Mouse (Mus musculus) kidney, adult 2 months (tissue): ENCODE measurements around the gene Rab6a. TPM values are rescaled to one million over a fixed set of nuclear protein-coding genes. Genes with fewer than 3 reads are reported as not detected.

Experiments
- DNase-seq: peaks from one replicate; pipeline ENCODE4 v3.0.0; 2021
- H3K27ac ChIP-seq: fragments of 200-500 bp; 2 replicates; pipeline ENCODE4 v1.5.1; 2012; ENCODE audit warnings: low read depth, low read length, control low read depth, inconsistent platforms; ENCODE audit not compliant: insufficient read depth
- H3K27me3 ChIP-seq: fragments of 200-500 bp; replicated peaks from 2 replicates; pipeline ENCODE4 v1.6.1; 2012; ENCODE audit warnings: mild to moderate bottlenecking, moderate library complexity, low read length, inconsistent platforms; ENCODE audit not compliant: control insufficient read depth, insufficient read depth
- H3K36me3 ChIP-seq: fragments of 200-500 bp; 2 replicates; pipeline ENCODE4 v1.6.1; 2012; ENCODE audit warnings: mild to moderate bottlenecking, moderate library complexity, low read length, inconsistent platforms; ENCODE audit not compliant: control insufficient read depth, insufficient read depth
- H3K4me1 ChIP-seq: fragments of 200-500 bp; 2 replicates; pipeline ENCODE4 v1.6.1; 2011; ENCODE audit warnings: low read length; ENCODE audit not compliant: control insufficient read depth, insufficient read depth
- H3K4me3 ChIP-seq: fragments of 200-500 bp; 2 replicates; pipeline ENCODE4 v1.5.1; 2011; ENCODE audit warnings: mild to moderate bottlenecking, low read depth, low read length, control low read depth; ENCODE audit not compliant: insufficient read depth
- CTCF ChIP-seq: fragments of 200-500 bp; conservative IDR thresholded peaks from 2 replicates; pipeline ENCODE4 v1.5.1; 2011; ENCODE audit warnings: low read depth, mild to moderate bottlenecking, control low read depth, low read length, moderate library complexity, mixed read lengths; ENCODE audit not compliant: insufficient read depth, insufficient read length
- POLR2A ChIP-seq: fragments of 200-500 bp; IDR thresholded peaks from one replicate; pipeline ENCODE4 v1.6.1; 2011; ENCODE audit warnings: low read depth, low read length, control low read depth
- WGBS: fragments of 180-500 bp; shearing (Covaris S2); methylation state at CpG from one replicate; pipeline ENCODE4 v1.1.7; 2018; 5-methylcytosine and 5-hydroxymethylcytosine counted together
- polyA plus RNA-seq: library from polyadenylated mRNA; depleted of rRNA; stranded (reverse); fragments of >200 nt; gene quantifications from 2 replicates; pipeline ENCODE4 v1.2.3, GENCODE M21; 2012

The Rab6a gene
- polyA plus RNA-seq, 1 experiment = 21.1 TPM

DNA sequence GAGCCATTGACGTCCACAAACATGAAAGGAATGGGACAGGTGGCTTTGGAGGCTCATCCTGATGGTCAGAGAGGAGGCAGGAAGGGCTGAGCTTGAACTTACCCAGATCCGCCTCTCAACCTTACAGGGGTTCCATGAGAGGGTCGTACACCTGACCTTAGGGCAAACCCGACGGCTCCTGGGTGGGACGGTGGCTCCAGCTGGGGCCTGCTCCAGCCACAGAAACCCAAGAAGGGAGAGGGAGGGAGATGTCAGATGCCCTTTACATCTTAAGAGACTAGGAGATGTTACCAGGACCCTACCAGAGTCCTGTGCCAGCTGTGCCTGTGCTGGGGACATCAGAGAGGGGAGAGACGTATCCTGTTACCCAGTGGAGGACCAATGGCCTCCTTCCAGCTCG, 42.6 kb downstream of the Rab6a start:
- Histone ChIP-seq H3K36me3 (no peaks in the 10 kb centered on the region), H3K27ac (no peak overlapping the region), H3K4me3 (no peak overlapping the region), H3K4me1 (no peaks in the 10 kb centered on the region), H3K27me3 (no peaks in the 10 kb centered on the region)
- TF ChIP-seq POLR2A (no peak), CTCF (no peak)
- 58% methylated on average over 8 of the region's 8 CpGs for WGBS
- DNase-seq = no peak

DNA sequence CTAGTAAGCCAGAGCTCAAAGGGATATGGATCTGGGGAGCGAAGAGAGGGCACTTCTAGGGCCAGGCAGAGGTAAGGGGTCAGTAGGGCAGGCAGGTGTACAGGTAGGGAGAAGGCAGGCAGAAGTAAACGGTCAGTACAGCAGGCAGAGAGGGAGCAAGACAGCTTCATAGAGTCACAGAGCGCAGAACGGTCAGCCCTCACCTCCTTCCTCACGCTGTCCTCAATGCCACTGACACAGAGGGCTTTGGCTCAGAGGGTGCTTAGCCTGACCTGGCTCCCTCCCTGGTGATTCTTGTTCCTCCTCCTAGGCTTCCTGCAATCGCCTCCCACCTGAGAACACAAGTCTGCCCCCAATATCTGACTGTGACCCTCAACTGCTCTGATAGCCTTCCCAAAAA, 43.2 kb downstream of the Rab6a start:
- no peaks in the 10 kb centered on the region for H3K36me3 ChIP-seq
- no peak overlapping the region for H3K4me3 ChIP-seq
- TF ChIP-seq POLR2A (no peak), CTCF (no peak)
- no peak for DNase-seq
- H3K27ac ChIP-seq = no peak overlapping the region
- no peaks in the 10 kb centered on the region for H3K27me3 ChIP-seq
- WGBS = 70% methylated on average over 6 of the region's 6 CpGs
- no peaks in the 10 kb centered on the region for H3K4me1 ChIP-seq

DNA sequence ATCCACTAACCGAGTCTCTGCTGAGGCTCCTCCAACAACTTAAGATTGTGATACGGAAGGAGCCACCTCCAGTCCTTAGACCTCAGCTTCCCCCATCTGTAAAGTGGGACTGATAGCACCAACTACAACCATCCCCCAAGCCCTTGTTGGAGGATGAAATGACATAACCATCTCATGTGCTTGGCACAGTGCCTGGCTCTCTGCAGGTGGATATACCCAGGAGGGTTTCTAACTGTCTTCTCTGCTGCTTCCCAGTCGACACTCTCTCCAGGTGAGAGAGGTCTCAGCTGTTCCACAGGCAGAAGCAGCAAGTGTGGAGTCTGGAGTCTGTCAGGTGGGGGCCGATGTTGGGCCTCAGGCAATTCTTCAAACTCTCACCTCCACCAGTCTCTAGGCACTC, 43.8 kb downstream of the Rab6a start:
- no peak overlapping the region for H3K4me3 ChIP-seq
- DNase-seq = no peak
- no peak overlapping the region for H3K27ac ChIP-seq
- no peaks in the 10 kb centered on the region for H3K36me3 ChIP-seq
- no peaks in the 10 kb centered on the region for H3K4me1 ChIP-seq
- TF ChIP-seq POLR2A = no peak
- TF ChIP-seq CTCF = no peak
- no peaks in the 10 kb centered on the region for H3K27me3 ChIP-seq
- 57% methylated on average over 4 of the region's 4 CpGs for WGBS

GRCm38 (mm10) chr7:100653480-100654266, 46.5 kb downstream of the Rab6a start:
- no peak overlapping the region for H3K27ac ChIP-seq
- H3K27me3 ChIP-seq = no peaks in the 10 kb centered on the region
- WGBS = 84% methylated on average over 9 of the region's 9 CpGs
- H3K36me3 ChIP-seq = no peaks in the 10 kb centered on the region
- DNase-seq = no peak
- H3K4me3 ChIP-seq = no peak overlapping the region
- no peaks in the 10 kb centered on the region for H3K4me1 ChIP-seq
- no peak for TF ChIP-seq CTCF
- no peak for TF ChIP-seq POLR2A

GRCm38 (mm10) chr7:100654441-100654840, 47.2 kb downstream of the Rab6a start:
- Histone ChIP-seq H3K36me3 (no peaks in the 10 kb centered on the region), H3K27me3 (no peaks in the 10 kb centered on the region), H3K4me1 (no peaks in the 10 kb centered on the region), H3K27ac (no peak overlapping the region), H3K4me3 (no peak overlapping the region)
- TF ChIP-seq CTCF (no peak), POLR2A (no peak)
- no peak for DNase-seq
- WGBS = 89% methylated on average over 8 of the region's 8 CpGs

DNA sequence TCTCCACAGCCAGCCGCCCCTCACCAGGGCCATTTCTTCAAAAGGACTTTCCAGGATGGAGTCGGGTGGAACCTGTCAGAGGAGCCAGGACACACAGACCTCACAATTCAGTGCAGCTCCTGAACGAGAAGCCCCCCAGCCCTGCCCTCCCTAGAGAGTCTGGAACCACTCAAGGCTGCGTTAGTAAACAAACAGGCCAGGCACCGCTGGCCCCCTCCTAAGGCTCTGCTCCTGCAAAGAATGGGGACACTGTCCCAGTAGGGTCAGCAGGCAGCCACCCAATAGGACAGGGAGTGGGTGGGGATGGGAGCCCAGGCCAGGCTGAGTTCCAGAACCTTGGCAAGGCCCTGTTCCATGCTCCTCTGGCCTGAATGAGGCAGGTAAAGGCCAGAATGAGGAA, 49.5 kb downstream of the Rab6a start:
- Histone ChIP-seq H3K27me3 (no peaks in the 10 kb centered on the region), H3K4me3 (no peak overlapping the region), H3K27ac (no peak overlapping the region), H3K36me3 (no peaks in the 10 kb centered on the region), H3K4me1 (no peaks in the 10 kb centered on the region)
- no peak for DNase-seq
- TF ChIP-seq CTCF = no peak
- TF ChIP-seq POLR2A = no peak
- 60% methylated on average over 5 of the region's 5 CpGs for WGBS

- no peaks in the 10 kb centered on the region for H3K27me3 ChIP-seq
- TF ChIP-seq CTCF (no peak), POLR2A (no peak)
- H3K27ac ChIP-seq = no peak overlapping the region
- WGBS = 27% methylated on average over 18 of the region's 18 CpGs
- no peaks in the 10 kb centered on the region for H3K36me3 ChIP-seq
- H3K4me1 ChIP-seq = no peaks in the 10 kb centered on the region
- H3K4me3 ChIP-seq = peak overlapping the region; percentile 47
- peak; percentile 53 for DNase-seq
Observed at GRCm38 (mm10) chr7:100658093-100658578, 50.9 kb downstream of the Rab6a start.

DNA sequence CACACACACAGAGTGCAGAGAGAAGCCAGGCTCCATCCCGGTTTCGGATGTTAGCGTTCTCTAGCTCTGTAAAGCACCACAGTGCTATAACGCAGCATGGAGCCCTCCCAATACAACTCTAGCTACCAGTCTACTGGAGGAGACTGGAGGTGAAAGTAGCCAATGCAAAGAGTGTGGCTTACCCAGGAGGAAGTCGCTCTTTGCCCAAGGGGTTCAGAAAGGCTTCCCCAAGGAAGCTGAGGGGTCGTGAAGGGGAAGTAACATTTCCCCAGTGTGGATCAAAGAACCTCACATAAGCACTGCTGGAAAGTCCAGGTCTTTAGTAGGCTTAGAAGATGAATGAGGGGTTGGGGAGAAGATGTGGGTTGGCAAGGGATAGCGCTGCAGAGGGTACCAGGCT, 54.1 kb downstream of the Rab6a start:
- H3K4me3 ChIP-seq = no peak overlapping the region
- no peaks in the 10 kb centered on the region for H3K4me1 ChIP-seq
- 78% methylated on average over 7 of the region's 7 CpGs for WGBS

More for the DNA sequence above, 54.1 kb downstream of the Rab6a start:
- no peak for TF ChIP-seq POLR2A
- no peak for TF ChIP-seq CTCF
- no peak for DNase-seq
- H3K36me3 ChIP-seq = no peaks in the 10 kb centered on the region
- no peak overlapping the region for H3K27ac ChIP-seq
- H3K27me3 ChIP-seq = no peaks in the 10 kb centered on the region
